Mouse (Mus musculus): ENCODE data around the gene Plxnd1. TPM values are rescaled to one million over a fixed set of nuclear protein-coding genes. Genes with fewer than 3 reads are reported as not detected.

Gene Plxnd1
- 61.9 and 74.1 TPM in 2 replicates for polyA plus RNA-seq (2012; rRNA removed)
- polyA plus RNA-seq (2014; fragmentation: Nextera tagmentation; extraction: Ambion mirVana), result 39.1 and 50.4 TPM in 2 replicates

- H3K4me1 ChIP-seq (ENCODE audit: control insufficient read depth, insufficient read depth, low read length), result peaks cover 28% of the 10 kb centered on the region
- ATAC-seq (ENCODE audit: low FRiP score, low read depth) (peak; percentile 85), DNase-seq (ENCODE audit: low spot score) (peak; percentile 83)
- no peaks in the 10 kb centered on the region for H3K36me3 ChIP-seq (ENCODE audit: control insufficient read depth, insufficient read depth, low read length)
- WGBS, result 1% methylated on average over 26 of the region's 51 CpGs
- H3K27ac ChIP-seq (replicated peaks; ENCODE audit: low read depth, low read length), result peak within 1 kb of the TSS; percentile 55
- peak within 1 kb of the TSS; percentile 61 for H3K9ac ChIP-seq (ENCODE audit: low read depth, low read length, severe bottlenecking)
- H3K4me3 ChIP-seq (replicated peaks; ENCODE audit: low read length), result peak within 1 kb of the TSS; percentile 60
- H3K9me3 ChIP-seq (ENCODE audit: control insufficient read depth, low read length), result no peaks in the 10 kb centered on the region
- H3K27me3 ChIP-seq (ENCODE audit: control insufficient read depth, insufficient read depth, low read length), result peaks cover 30% of the 10 kb centered on the region
- peak within 1 kb of the TSS; percentile 90 for H3K4me2 ChIP-seq (replicated peaks; ENCODE audit: low read depth, low read length, severe bottlenecking)
- TF ChIP-seq POLR2A (IDR thresholded peaks at IDR 0.05; ENCODE audit: borderline replicate concordance, extremely low read depth, insufficient read depth, insufficient read length), result no peak
Measured at GRCm38 (mm10) chr6:115994877-115995520, at the start of gene Plxnd1. Gene Plxnd1, minus strand, starts transcription at chr6:115995005.

- TF ChIP-seq POLR2A (IDR thresholded peaks at IDR 0.05; ENCODE audit: borderline replicate concordance, extremely low read depth, insufficient read depth, insufficient read length), result no peak
- 88% methylated on average over 2 of the region's 2 CpGs for WGBS
- ATAC-seq (ENCODE audit: low FRiP score, low read depth) (no peak), DNase-seq (ENCODE audit: low spot score) (no peak)
- H3K4me3 ChIP-seq (replicated peaks; ENCODE audit: low read length), result no peak overlapping the region
- H3K9ac ChIP-seq (ENCODE audit: low read depth, low read length, severe bottlenecking), result no peak overlapping the region
- no peaks in the 10 kb centered on the region for H3K27me3 ChIP-seq (ENCODE audit: control insufficient read depth, insufficient read depth, low read length)
- no peak overlapping the region for H3K27ac ChIP-seq (replicated peaks; ENCODE audit: low read depth, low read length)
- peaks cover 4% of the 10 kb centered on the region for H3K9me3 ChIP-seq (ENCODE audit: control insufficient read depth, low read length)
- no peaks in the 10 kb centered on the region for H3K4me1 ChIP-seq (ENCODE audit: control insufficient read depth, insufficient read depth, low read length)
- no peak overlapping the region for H3K4me2 ChIP-seq (replicated peaks; ENCODE audit: low read depth, low read length, severe bottlenecking)
- H3K36me3 ChIP-seq (ENCODE audit: control insufficient read depth, insufficient read depth, low read length), result peaks cover 19% of the 10 kb centered on the region
Measured at GRCm38 (mm10) chr6:116044039-116044438, 49.2 kb upstream of the Plxnd1 start.

DNA sequence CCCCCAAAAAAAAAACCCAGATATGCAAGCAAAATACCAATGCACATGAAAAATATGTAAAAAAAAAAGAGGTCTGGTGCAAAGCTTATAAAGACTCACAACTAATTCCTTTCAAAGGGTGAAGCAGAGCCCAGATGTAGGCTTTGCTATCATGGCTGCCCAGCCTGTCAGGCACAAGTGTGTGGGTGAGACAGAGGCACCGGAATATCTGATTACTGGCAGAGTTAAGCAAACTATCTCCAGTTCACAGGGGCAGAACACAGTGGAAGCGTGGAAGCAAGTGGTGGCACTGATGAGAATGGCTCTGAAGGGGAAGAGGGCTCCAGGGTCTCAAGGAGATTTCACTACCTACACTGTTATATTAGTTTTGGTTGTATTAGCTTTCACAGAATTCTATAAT, 43.4 kb upstream of the Plxnd1 start:
- ATAC-seq (ENCODE audit: low FRiP score, low read depth) (no peak), DNase-seq (ENCODE audit: low spot score) (no peak)
- WGBS, result 95% methylated on average over 2 of the region's 2 CpGs
- H3K4me3 ChIP-seq (replicated peaks; ENCODE audit: low read length), result no peak overlapping the region
- no peak for TF ChIP-seq POLR2A (IDR thresholded peaks at IDR 0.05; ENCODE audit: borderline replicate concordance, extremely low read depth, insufficient read depth, insufficient read length)
- H3K9me3 ChIP-seq (ENCODE audit: control insufficient read depth, low read length), result peaks cover 4% of the 10 kb centered on the region
- H3K4me2 ChIP-seq (replicated peaks; ENCODE audit: low read depth, low read length, severe bottlenecking), result no peak overlapping the region
- no peak overlapping the region for H3K27ac ChIP-seq (replicated peaks; ENCODE audit: low read depth, low read length)
- no peaks in the 10 kb centered on the region for H3K4me1 ChIP-seq (ENCODE audit: control insufficient read depth, insufficient read depth, low read length)
- H3K36me3 ChIP-seq (ENCODE audit: control insufficient read depth, insufficient read depth, low read length), result peaks cover 20% of the 10 kb centered on the region
- H3K27me3 ChIP-seq (ENCODE audit: control insufficient read depth, insufficient read depth, low read length), result no peaks in the 10 kb centered on the region
- H3K9ac ChIP-seq (ENCODE audit: low read depth, low read length, severe bottlenecking), result no peak overlapping the region

- Histone ChIP-seq H3K9ac (ENCODE audit: low read depth, low read length, severe bottlenecking) (no peak overlapping the region), H3K9me3 (ENCODE audit: control insufficient read depth, low read length) (no peaks in the 10 kb centered on the region), H3K4me1 (ENCODE audit: control insufficient read depth, insufficient read depth, low read length) (no peaks in the 10 kb centered on the region), H3K27me3 (ENCODE audit: control insufficient read depth, insufficient read depth, low read length) (no peaks in the 10 kb centered on the region), H3K4me3 (replicated peaks; ENCODE audit: low read length) (no peak overlapping the region), H3K4me2 (replicated peaks; ENCODE audit: low read depth, low read length, severe bottlenecking) (no peak overlapping the region), H3K36me3 (ENCODE audit: control insufficient read depth, insufficient read depth, low read length) (peaks cover 11% of the 10 kb centered on the region), H3K27ac (replicated peaks; ENCODE audit: low read depth, low read length) (no peak overlapping the region)
- WGBS, result 92% methylated on average over 5 of the region's 5 CpGs
- ATAC-seq (ENCODE audit: low FRiP score, low read depth) (no peak), DNase-seq (ENCODE audit: low spot score) (no peak)
- TF ChIP-seq POLR2A (IDR thresholded peaks at IDR 0.05; ENCODE audit: borderline replicate concordance, extremely low read depth, insufficient read depth, insufficient read length), result no peak
Measured at GRCm38 (mm10) chr6:116037281-116037831, 42.6 kb upstream of the Plxnd1 start.

DNA sequence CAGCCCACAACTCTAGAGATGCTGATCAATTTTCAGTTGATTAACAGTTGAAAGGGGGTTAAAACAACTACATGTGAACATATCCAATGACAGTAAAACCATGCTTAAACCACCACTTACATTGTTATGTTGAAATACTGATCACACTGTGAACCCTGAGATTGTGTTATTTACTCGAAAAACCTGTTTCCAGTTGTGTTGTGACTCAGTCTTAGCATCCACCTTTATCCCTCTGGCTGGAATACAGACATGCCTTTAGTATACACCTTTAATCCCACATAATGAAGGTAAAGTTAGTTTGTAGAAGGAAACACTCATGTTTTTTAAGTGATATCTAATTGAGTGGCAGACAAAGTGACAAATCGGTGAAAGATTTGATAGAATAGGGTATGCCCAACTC, 41.8 kb upstream of the Plxnd1 start:
- DNase-seq (ENCODE audit: low spot score) (no peak), ATAC-seq (ENCODE audit: low FRiP score, low read depth) (no peak)
- H3K27ac ChIP-seq (replicated peaks; ENCODE audit: low read depth, low read length), result no peak overlapping the region
- H3K9ac ChIP-seq (ENCODE audit: low read depth, low read length, severe bottlenecking), result no peak overlapping the region
- H3K4me3 ChIP-seq (replicated peaks; ENCODE audit: low read length), result no peak overlapping the region
- no peak for TF ChIP-seq POLR2A (IDR thresholded peaks at IDR 0.05; ENCODE audit: borderline replicate concordance, extremely low read depth, insufficient read depth, insufficient read length)
- H3K4me2 ChIP-seq (replicated peaks; ENCODE audit: low read depth, low read length, severe bottlenecking), result no peak overlapping the region
- peaks cover 6% of the 10 kb centered on the region; the same call in 1 of the 2 replicates for H3K36me3 ChIP-seq (ENCODE audit: control insufficient read depth, insufficient read depth, low read length)
- H3K9me3 ChIP-seq (ENCODE audit: control insufficient read depth, low read length), result no peaks in the 10 kb centered on the region
- H3K27me3 ChIP-seq (ENCODE audit: control insufficient read depth, insufficient read depth, low read length), result no peaks in the 10 kb centered on the region
- WGBS, result 90% methylated on average over 2 of the region's 2 CpGs
- H3K4me1 ChIP-seq (ENCODE audit: control insufficient read depth, insufficient read depth, low read length), result no peaks in the 10 kb centered on the region
